Mouse (Mus musculus): Measurements from ENCODE around the gene Cyba.
A peak's percentile ranks its signal among the peaks of the same experiment; 100 is the strongest.

Cyba gene

GRCm38 (mm10) chr8:122421376-122422070, 11.2 kb downstream of the Cyba start, which contains the start of gene Il17c:
Gene Il17c, plus strand, starts transcription at chr8:122422020.
- DNase-seq (ENCODE audit: low spot score in 2 of 2): no peak

- no peak for DNase-seq (ENCODE audit: low spot score in 2 of 2)
Measured at GRCm38 (mm10) chr8:122419881-122420555, 12.7 kb downstream of the Cyba start.

- DNase-seq (ENCODE audit: low spot score in 2 of 2): no peak
Measured at GRCm38 (mm10) chr8:122415554-122415953, 17.2 kb downstream of the Cyba start.

- DNase-seq (ENCODE audit: low spot score in 2 of 2): no peak
Measured at GRCm38 (mm10) chr8:122414311-122414710, 18.4 kb downstream of the Cyba start.

- DNase-seq (ENCODE audit: low spot score in 2 of 2): no peak
Measured at GRCm38 (mm10) chr8:122407678-122408077, 25.1 kb downstream of the Cyba start.

GRCm38 (mm10) chr8:122405146-122405805, 27.5 kb downstream of the Cyba start:
- DNase-seq (ENCODE audit: low spot score in 2 of 2): no peak

GRCm38 (mm10) chr8:122398186-122398585, 34.5 kb downstream of the Cyba start:
- no peak for DNase-seq (ENCODE audit: low spot score in 2 of 2)

- DNase-seq (ENCODE audit: low spot score in 2 of 2): no peak
Measured at GRCm38 (mm10) chr8:122395291-122395690, 37.4 kb downstream of the Cyba start.

- no peak for DNase-seq (ENCODE audit: low spot score in 2 of 2)
Measured at GRCm38 (mm10) chr8:122393717-122394116, 39.0 kb downstream of the Cyba start.

- DNase-seq (ENCODE audit: low spot score in 2 of 2): no peak
Measured at GRCm38 (mm10) chr8:122390758-122391157, 42.0 kb downstream of the Cyba start.

- no peak for DNase-seq (ENCODE audit: low spot score in 2 of 2)
Measured at GRCm38 (mm10) chr8:122389357-122389756, 43.4 kb downstream of the Cyba start.

- no peak for DNase-seq (ENCODE audit: low spot score in 2 of 2)
Measured at GRCm38 (mm10) chr8:122383039-122383438, 49.7 kb downstream of the Cyba start.

GRCm38 (mm10) chr8:122376365-122377231, 56.1 kb downstream of the Cyba start, which contains the start of gene Zc3h18:
Gene Zc3h18, plus strand, starts transcription at chr8:122376609.
- peak; percentile 99 for DNase-seq (ENCODE audit: low spot score in 2 of 2)

GRCm38 (mm10) chr8:122375751-122376364, 56.9 kb downstream of the Cyba start:
- no peak for DNase-seq (ENCODE audit: low spot score in 2 of 2)

GRCm38 (mm10) chr8:122375320-122375719, 57.4 kb downstream of the Cyba start:
- no peak for DNase-seq (ENCODE audit: low spot score in 2 of 2)
